Mouse (Mus musculus) CD8-positive naive resting alpha-beta T cell, adult 57 days (primary cell): Measurements from ENCODE around the gene AW209491. TPM values are rescaled to one million over a fixed set of nuclear protein-coding genes. Genes with fewer than 3 reads are reported as not detected.

Experiments used
- total RNA-seq: library from RNA; stranded (reverse); gene quantifications from one replicate; pipeline ENCODE4 v1.2.4, GENCODE M21; 2023

AW209491 gene
- total RNA-seq = 4.3 TPM

GRCm38 (mm10) chr13:14629726-14630641 lies at the start of gene AW209491:
TSS of gene AW209491 (plus strand) at chr13:14630154.

GRCm38 (mm10) chr13:14612926-14613529 lies 16.9 kb upstream of the AW209491 start, which contains the start of the genes Mrpl32 and Psma2:
TSS of gene Mrpl32 (minus strand) at chr13:14613165.
TSS of gene Psma2 (plus strand) at chr13:14613240.

Other genes with a start within 250 kb of the AW209491 start
- gene Hecw1, start 106.9 kb upstream of the AW209491 start, total RNA-seq = not detected
- gene Mrpl32, start 17.0 kb upstream of the AW209491 start, total RNA-seq = 41.1 TPM
- gene Psma2, start 16.9 kb upstream of the AW209491 start, total RNA-seq = 56.6 TPM